9 mouse cellular contexts compared by ENCODE assay signal in the genomic region with DNA sequence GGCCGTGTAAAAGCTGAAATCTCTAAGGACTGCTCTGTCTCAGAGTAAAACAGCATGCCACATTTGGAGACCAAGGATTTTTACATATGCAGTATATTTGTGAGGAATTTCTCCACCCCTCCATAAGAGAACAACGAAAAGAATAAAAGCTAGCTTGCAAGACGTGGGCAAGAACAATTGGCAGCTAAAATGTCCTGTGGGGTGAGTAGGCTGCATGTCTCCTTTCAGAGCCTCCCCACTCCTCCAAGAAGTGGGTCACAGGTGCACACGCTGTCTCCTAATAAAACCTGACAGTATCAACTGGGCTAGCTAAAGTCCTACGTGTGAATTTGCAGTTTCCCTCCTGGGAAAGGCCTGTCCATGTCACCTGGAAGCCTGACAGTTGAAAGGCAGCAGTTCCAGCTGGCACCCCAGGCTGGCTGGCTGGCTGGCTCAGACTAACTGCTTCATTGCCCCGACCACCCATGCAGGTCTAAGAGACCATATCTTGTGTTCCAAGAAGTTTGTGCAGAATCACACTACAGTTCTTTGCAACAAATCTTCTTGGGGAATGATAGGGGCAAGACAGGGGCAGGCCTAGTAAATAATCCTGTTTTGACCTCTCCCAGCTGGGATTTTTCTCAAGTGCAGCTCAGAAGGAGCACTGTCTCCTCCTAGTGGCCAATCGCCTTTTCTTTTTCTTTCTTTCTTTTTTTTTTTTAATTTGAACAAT. TPM values are rescaled to one million over a fixed set of nuclear protein-coding genes. Genes with fewer than 3 reads are reported as not detected.
DNase-seq lines count a peak whose midpoint lies in the region; ATAC-seq and TF ChIP-seq lines count a peak whose summit lies in the region.
"Had no signal": no experiment of that assay in that cellular context is flagged by ENCODE, and none has a peak within 500 bp of the region (broad histone marks: within the 10 kb centered on the region; RNA-seq: fewer than 3 reads in every experiment).

No protein-coding gene starts in this region.

- DNase-seq in forebrain, embryonic 11.5 days (ENCODE audit: low spot score): peak; percentile 49
- DNase-seq in liver, embryonic 14.5 days (ENCODE audit: low read depth in 3 of 3, low spot score in 3 of 3): no peak
- no peak for DNase-seq in liver, embryonic 11.5 days (ENCODE audit: low spot score)
- peak; percentile 47 for DNase-seq in brain, embryonic 14.5 days (ENCODE audit: low read depth)
- DNase-seq in mesoderm, embryonic 11.5 days (ENCODE audit: low read depth, low spot score): peak; percentile 51

- H3K4me1 ChIP-seq in forebrain, embryonic 11.5 days (replicated peaks; ENCODE audit: control insufficient read depth, insufficient read depth, low read length): no peaks in the 10 kb centered on the region
- no peaks in the 10 kb centered on the region for H3K4me1 ChIP-seq in forebrain, embryonic 12.5 days
- no peaks in the 10 kb centered on the region for H3K4me1 ChIP-seq in liver, embryonic 14.5 days (replicated peaks; ENCODE audit: control insufficient read depth in 2 of 2, insufficient read depth in 2 of 2, low read length in 1 of 2)
- H3K4me1 ChIP-seq in liver, embryonic 11.5 days (replicated peaks; ENCODE audit: control insufficient read depth, insufficient read depth, low read length): no peaks in the 10 kb centered on the region

- no peaks in the 10 kb centered on the region; the same call in 1 of the 2 replicates for H3K9me3 ChIP-seq in forebrain, embryonic 11.5 days (ENCODE audit: control insufficient read depth, low read length)
- no peaks in the 10 kb centered on the region for H3K9me3 ChIP-seq in forebrain, embryonic 12.5 days
- no peaks in the 10 kb centered on the region for H3K9me3 ChIP-seq in liver, embryonic 14.5 days (ENCODE audit: control insufficient read depth, low read length)
- no peaks in the 10 kb centered on the region for H3K9me3 ChIP-seq in liver, embryonic 11.5 days (ENCODE audit: control insufficient read depth, low read length)
- H3K9me3 ChIP-seq: G1E had no signal

- H3K27me3 ChIP-seq in forebrain, embryonic 11.5 days (ENCODE audit: control insufficient read depth, insufficient read depth, low read length): no peaks in the 10 kb centered on the region
- no peaks in the 10 kb centered on the region for H3K27me3 ChIP-seq in forebrain, embryonic 12.5 days
- H3K27me3 ChIP-seq in liver, embryonic 14.5 days (ENCODE audit: control insufficient read depth, insufficient read depth, low read length): no peaks in the 10 kb centered on the region
- no peaks in the 10 kb centered on the region for H3K27me3 ChIP-seq in liver, embryonic 11.5 days (replicated peaks; ENCODE audit: control insufficient read depth, insufficient read depth, low read length)

- no peak overlapping the region for H3K4me2 ChIP-seq in forebrain, embryonic 11.5 days (ENCODE audit: low read depth, low read length, severe bottlenecking)
- H3K4me2 ChIP-seq in forebrain, embryonic 12.5 days: no peak overlapping the region
- no peak overlapping the region for H3K4me2 ChIP-seq in liver, embryonic 14.5 days (ENCODE audit: low read depth)
- H3K4me2 ChIP-seq in liver, embryonic 11.5 days: no peak overlapping the region

- ATAC-seq in forebrain, embryonic 11.5 days (replicated peaks; ENCODE audit: low FRiP score): no peak
- ATAC-seq in forebrain, embryonic 12.5 days (ENCODE audit: low FRiP score): no peak; the same call in 1 of the 2 replicates
- ATAC-seq in liver, embryonic 14.5 days (ENCODE audit: insufficient read depth): no peak
- no peak for ATAC-seq in liver, embryonic 11.5 days (replicated peaks; ENCODE audit: low FRiP score)
- no peak for ATAC-seq in megakaryocyte-erythroid progenitor cell, adult 5-6 weeks (replicated peaks; ENCODE audit: low FRiP score, low TSS enrichment, poor library complexity, severe bottlenecking)
- ATAC-seq in activated CD4-positive, CD25-positive, alpha-beta regulatory T cell, adult 4 months: no peak

- 43% methylated on average over 7 of the region's 7 CpGs for WGBS in forebrain, embryonic 11.5 days
- 37% methylated on average over 7 of the region's 7 CpGs for WGBS in forebrain, embryonic 12.5 days
- WGBS in liver, embryonic 14.5 days (ENCODE audit: insufficient replicate concordance): 28% methylated on average over 7 of the region's 7 CpGs
- 38% methylated on average over 7 of the region's 7 CpGs for WGBS in liver, embryonic 11.5 days

- H3K9ac ChIP-seq in forebrain, embryonic 11.5 days (ENCODE audit: low read length): no peak overlapping the region
- no peak overlapping the region for H3K9ac ChIP-seq in forebrain, embryonic 12.5 days
- no peak overlapping the region for H3K9ac ChIP-seq in liver, embryonic 14.5 days (replicated peaks)
- no peak overlapping the region for H3K9ac ChIP-seq in liver, embryonic 11.5 days (ENCODE audit: low read depth, low read length)

- H3K4me3 ChIP-seq in forebrain, embryonic 11.5 days (ENCODE audit: low read depth, low read length): no peak overlapping the region
- H3K4me3 ChIP-seq in forebrain, embryonic 12.5 days (replicated peaks): no peak overlapping the region
- H3K4me3 ChIP-seq in liver, embryonic 14.5 days (ENCODE audit: insufficient read depth in 1 of 2, low read depth in 2 of 2, low read length in 2 of 2): no peak overlapping the region
- no peak overlapping the region for H3K4me3 ChIP-seq in liver, embryonic 11.5 days (ENCODE audit: low read depth, low read length)

- no peak for TF ChIP-seq POLR2A in brain, embryonic 14.5 days (IDR thresholded peaks at IDR 0.05; ENCODE audit: borderline replicate concordance, extremely low read depth, insufficient read depth, insufficient read length, poor library complexity, severe bottlenecking)

- TF ChIP-seq CTCF in liver, embryonic 14.5 days (IDR thresholded peaks at IDR 0.05; ENCODE audit: low read depth): peak; percentile 38; the same call in 1 of the 2 replicates
- TF ChIP-seq CTCF in brain, embryonic 14.5 days (IDR thresholded peaks at IDR 0.05; ENCODE audit: borderline replicate concordance, extremely low read depth, insufficient read depth, insufficient read length): peak; percentile 47; the same call in 1 of the 2 replicates

- no peak for TF ChIP-seq EP300 in liver, embryonic 14.5 days (IDR thresholded peaks at IDR 0.05; ENCODE audit: low read depth)

- no peak overlapping the region for H3K27ac ChIP-seq in forebrain, embryonic 11.5 days (ENCODE audit: low read depth, low read length)
- no peak overlapping the region for H3K27ac ChIP-seq in forebrain, embryonic 12.5 days
- no peak overlapping the region for H3K27ac ChIP-seq in liver, embryonic 14.5 days
- no peak overlapping the region for H3K27ac ChIP-seq in liver, embryonic 11.5 days (ENCODE audit: low read depth, low read length)

- H3K36me3 ChIP-seq in forebrain, embryonic 11.5 days (ENCODE audit: control insufficient read depth, insufficient read depth, low read length): no peaks in the 10 kb centered on the region
- H3K36me3 ChIP-seq in forebrain, embryonic 12.5 days (replicated peaks): no peaks in the 10 kb centered on the region
- H3K36me3 ChIP-seq in liver, embryonic 14.5 days (replicated peaks; ENCODE audit: control insufficient read depth, insufficient read depth, low read depth): no peaks in the 10 kb centered on the region
- no peaks in the 10 kb centered on the region for H3K36me3 ChIP-seq in liver, embryonic 11.5 days (ENCODE audit: control insufficient read depth, insufficient read depth, low read length)
- H3K36me3 ChIP-seq: G1E had no signal

RNA-seq across cellular contexts. Expression of gene Slc31a2, which starts 0.9 kb away (rescaled TPM):
- polyA plus RNA-seq in forebrain, embryonic 11.5 days (2014; fragmentation: Nextera tagmentation; extraction: Ambion mirVana): 7.9 and 8.9 TPM in 2 replicates
- polyA plus RNA-seq in forebrain, embryonic 12.5 days (2016; fragmentation: Nextera tagmentation; extraction: Ambion mirVana): 7.1 and 7.4 TPM in 2 replicates
- 4.1 and 4.2 TPM in 2 replicates for polyA plus RNA-seq in liver, embryonic 14.5 days (2012; rRNA removed)
- 2.9 and 3.4 TPM in 2 replicates for polyA plus RNA-seq in liver, embryonic 14.5 days (2014; fragmentation: Nextera tagmentation; extraction: Ambion mirVana)
- 8.4 TPM in 2 replicates for polyA plus RNA-seq in liver, embryonic 11.5 days (2014; fragmentation: Nextera tagmentation; extraction: Ambion mirVana)
- polyA plus RNA-seq in brain, embryonic 14.5 days (2012; rRNA removed): 12.0 and 12.4 TPM in 2 replicates
- 1.2 TPM in 1 of 2 replicates, not detected in the other for total RNA-seq in megakaryocyte-erythroid progenitor cell, adult 5-6 weeks (2014; fragmentation: Nextera tagmentation)
- total RNA-seq in megakaryocyte-erythroid progenitor cell, adult 5-6 weeks (2017): 0.84 and 1.8 TPM in 2 replicates
- 1 to 10 TPM; 7.0 to 9.7 TPM for polyA plus RNA-seq in activated CD4-positive, CD25-positive, alpha-beta regulatory T cell, adult 4 months (2017; shearing (Covaris generic))

RNA-seq across cellular contexts. Expression of gene Zfp37, which starts 32.4 kb away (rescaled TPM):
- 26.3 and 28.7 TPM in 2 replicates for polyA plus RNA-seq in forebrain, embryonic 11.5 days (2014; fragmentation: Nextera tagmentation; extraction: Ambion mirVana)
- 23.5 and 28.2 TPM in 2 replicates for polyA plus RNA-seq in forebrain, embryonic 12.5 days (2016; fragmentation: Nextera tagmentation; extraction: Ambion mirVana)
- 0.23 and 0.30 TPM in 2 replicates for polyA plus RNA-seq in liver, embryonic 14.5 days (2012; rRNA removed)
- polyA plus RNA-seq in liver, embryonic 14.5 days (2014; fragmentation: Nextera tagmentation; extraction: Ambion mirVana): 0.28 and 0.36 TPM in 2 replicates
- 3.4 and 4.1 TPM in 2 replicates for polyA plus RNA-seq in liver, embryonic 11.5 days (2014; fragmentation: Nextera tagmentation; extraction: Ambion mirVana)
- polyA plus RNA-seq in brain, embryonic 14.5 days (2012; rRNA removed): 13.8 and 21.7 TPM in 2 replicates
- total RNA-seq in megakaryocyte-erythroid progenitor cell, adult 5-6 weeks (2014; fragmentation: Nextera tagmentation): not detected in 2 replicates
- total RNA-seq in megakaryocyte-erythroid progenitor cell, adult 5-6 weeks (2017): not detected in 2 replicates
- not detected for polyA plus RNA-seq in activated CD4-positive, CD25-positive, alpha-beta regulatory T cell, adult 4 months (2017; shearing (Covaris generic))
- polyA plus RNA-seq: G1E had no signal

Comparison
In these comparisons a context has a peak if more than half of its experiments do, and no peak if none do; other contexts are left out.
1. DNase-seq: peak in forebrain, embryonic 11.5 days (single experiment), brain, embryonic 14.5 days (single experiment) and mesoderm, embryonic 11.5 days (single experiment); none in liver, embryonic 14.5 days (0 of 3) and liver, embryonic 11.5 days (single experiment).